Mouse (Mus musculus): Measurements from ENCODE around the gene Ror2.

DNA sequence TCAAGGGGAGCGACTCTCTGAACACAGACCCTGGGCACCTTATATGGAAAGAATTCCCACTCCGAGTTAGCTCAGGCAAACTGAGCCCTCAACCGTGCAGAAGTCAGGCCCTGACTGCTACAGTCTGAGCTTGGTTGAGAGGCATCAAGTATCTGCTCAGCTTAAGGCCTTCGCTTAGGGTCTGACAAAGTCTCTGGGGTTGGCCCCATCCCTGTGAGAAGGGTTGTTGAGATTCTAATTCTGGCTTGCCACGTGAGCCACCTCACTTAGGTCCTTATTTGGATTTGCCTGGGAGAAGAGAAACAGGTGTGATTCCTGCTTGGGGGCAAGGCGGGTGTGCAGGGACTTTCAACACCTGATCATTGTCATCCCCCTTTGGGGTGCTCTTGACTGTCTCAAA lies 129.6 kb downstream of the Ror2 start:
- TF ChIP-seq POLR2A (IDR thresholded peaks at IDR 0.05; ENCODE audit: low read depth, low read length) (no peak), CTCF (IDR thresholded peaks at IDR 0.05; ENCODE audit: extremely low read depth, insufficient read length, insufficient replicate concordance, low read depth, low read length) (no peak)

Data from small intestine, adult 2 months (tissue).